Mouse (Mus musculus) myocyte (in vitro differentiated cells): ENCODE data around the gene Clic3. TPM values are rescaled to one million over a fixed set of nuclear protein-coding genes. Genes with fewer than 3 reads are reported as not detected.
"Not testable (repeated sequence)": the region's sequence is repeated elsewhere in the genome, so short reads cannot be mapped to it uniquely, and the experiment has no call there.

Experiments used
- H3K27me3 ChIP-seq: one replicate; pipeline ENCODE4 v1.6.1; 2011; ENCODE audit not compliant: control insufficient read depth, insufficient read depth, insufficient read length
- H3K36me3 ChIP-seq: one replicate; pipeline ENCODE4 v1.6.1; 2011; ENCODE audit not compliant: control insufficient read depth, insufficient read depth
- H3K4me2 ChIP-seq: one replicate; pipeline ENCODE4 v1.6.1; 2011; ENCODE audit warnings: low read depth, control low read depth
- H3K4me3 ChIP-seq: one replicate; pipeline ENCODE4 v1.5.1; 2011; ENCODE audit warnings: mild to moderate bottlenecking, control low read depth, moderate library complexity
- H3K79me2 ChIP-seq: one replicate; pipeline ENCODE4 v1.6.1; 2011; ENCODE audit not compliant: control insufficient read depth, insufficient read depth
- H3ac ChIP-seq: one replicate; pipeline ENCODE4 v1.6.1; 2011; ENCODE audit not compliant: control insufficient read depth, insufficient read length
- CEBPB ChIP-seq: IDR thresholded peaks from 2 replicates; pipeline ENCODE4 v1.6.1; 2011; ENCODE audit warnings: mild to moderate bottlenecking, moderate library complexity; ENCODE audit not compliant: poor library complexity, insufficient read depth, severe bottlenecking
- E2F4 ChIP-seq: IDR thresholded peaks from one replicate; pipeline ENCODE4 v1.6.1; 2011; ENCODE audit warnings: mild to moderate bottlenecking, control low read depth, moderate library complexity; ENCODE audit not compliant: insufficient read depth
- MAX ChIP-seq: IDR thresholded peaks from one replicate; pipeline ENCODE4 v1.6.1; 2011; ENCODE audit warnings: low read depth, mild to moderate bottlenecking, control low read depth
- MYOD1 ChIP-seq, 3 experiments: IDR thresholded peaks; one replicate each; pipeline ENCODE4 v1.6.1; 2011; ENCODE audit warnings: control low read depth in 2 of 3, low read depth in 2 of 3, mild to moderate bottlenecking in 2 of 3, moderate library complexity in 1 of 3; ENCODE audit not compliant: insufficient read length in 2 of 3, control insufficient read depth in 1 of 3
- MYOG ChIP-seq, 3 experiments: IDR thresholded peaks; one replicate each; pipeline ENCODE4 v1.6.1; 2011; ENCODE audit warnings: control low read depth in 2 of 3, low read depth in 2 of 3, mild to moderate bottlenecking in 2 of 3; ENCODE audit not compliant: insufficient read length in 2 of 3, control insufficient read depth in 1 of 3, insufficient read depth in 1 of 3
- POLR2A ChIP-seq: IDR thresholded peaks from one replicate; pipeline ENCODE4 v1.6.1; 2011; ENCODE audit warnings: low read depth, mild to moderate bottlenecking, control low read depth, moderate library complexity; ENCODE audit not compliant: insufficient read length
- POLR2AphosphoS2 ChIP-seq: IDR thresholded peaks from one replicate; pipeline ENCODE4 v1.6.1; 2011; ENCODE audit warnings: low read depth, control low read depth; ENCODE audit not compliant: insufficient read length
- REST ChIP-seq: IDR thresholded peaks from one replicate; pipeline ENCODE4 v1.6.1; 2011; ENCODE audit warnings: mild to moderate bottlenecking, control low read depth, moderate library complexity; ENCODE audit not compliant: insufficient read depth, insufficient read length
- SRF ChIP-seq: IDR thresholded peaks from one replicate; pipeline ENCODE4 v1.6.1; 2011; ENCODE audit warnings: low read depth; ENCODE audit not compliant: control insufficient read depth, insufficient read length
- TCF12 ChIP-seq: IDR thresholded peaks from one replicate; pipeline ENCODE4 v1.6.1; 2011; ENCODE audit warnings: mild to moderate bottlenecking, control low read depth; ENCODE audit not compliant: poor library complexity, insufficient read depth, severe bottlenecking
- TCF3 ChIP-seq: IDR thresholded peaks from one replicate; pipeline ENCODE4 v1.6.1; 2011; ENCODE audit warnings: low read depth, control low read depth; ENCODE audit not compliant: insufficient read length
- USF1 ChIP-seq: IDR thresholded peaks from one replicate; pipeline ENCODE4 v1.6.1; 2011; ENCODE audit warnings: low read depth, mild to moderate bottlenecking, control low read depth, moderate library complexity
- polyA plus RNA-seq: library from polyadenylated mRNA; unstranded; fragments of >200 nt; fragmentation: generic; extraction: Trizol; gene quantifications from one replicate; pipeline ENCODE4 v1.2.1, GENCODE M21; 2012; ENCODE audit warnings: missing spikeins

Clic3 gene
- polyA plus RNA-seq: 13.5 TPM

DNA sequence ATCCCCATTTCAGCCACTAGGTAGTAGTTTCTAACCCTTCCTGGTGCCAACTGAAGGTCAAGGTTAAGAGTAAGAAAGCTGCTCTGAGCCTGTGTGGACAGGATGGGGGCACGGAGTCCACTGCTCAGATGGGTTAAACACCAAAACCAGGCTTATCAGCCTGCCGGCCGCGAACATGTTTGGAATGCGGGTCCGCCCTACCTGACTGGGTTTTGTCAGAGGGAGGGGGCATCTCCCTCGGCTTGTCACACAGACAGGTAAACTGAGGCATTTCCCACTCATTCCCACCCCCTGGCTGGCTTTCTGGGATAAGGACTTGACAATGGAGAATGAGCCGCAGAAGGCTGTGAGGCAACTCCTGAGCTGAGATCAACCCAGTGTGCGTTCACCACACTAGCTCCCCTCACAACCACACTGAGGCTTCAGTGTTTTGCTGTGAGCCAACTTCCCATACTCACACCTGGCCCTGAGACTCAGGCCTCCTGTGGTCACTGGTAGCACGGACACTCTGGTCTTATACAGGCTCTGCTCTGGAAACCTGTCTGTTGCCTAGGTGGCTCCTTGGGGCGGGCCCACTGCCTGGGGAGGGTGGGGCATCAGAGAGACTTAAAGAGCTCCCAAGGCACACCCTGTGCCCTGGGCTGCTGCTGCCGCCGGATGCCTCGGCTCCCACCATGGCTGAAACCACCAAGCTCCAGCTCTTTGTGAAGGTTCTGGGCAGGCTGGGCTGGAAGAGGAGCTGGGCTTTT lies at the start of gene Clic3:
Clic3 (plus strand) TSS at position 634 of the 749 bp plus-strand sequence.
- Histone ChIP-seq H3K79me2 (no peaks in the 10 kb centered on the region), H3K4me2 (peak within 1 kb of the TSS; percentile 53), H3K4me3 (no peak within 1 kb of the TSS), H3K27me3 (no peaks in the 10 kb centered on the region), H3ac (no peak within 1 kb of the TSS), H3K36me3 (no peaks in the 10 kb centered on the region)
- TF ChIP-seq POLR2A: peak; percentile 15
- TF ChIP-seq CEBPB: no peak

DNA sequence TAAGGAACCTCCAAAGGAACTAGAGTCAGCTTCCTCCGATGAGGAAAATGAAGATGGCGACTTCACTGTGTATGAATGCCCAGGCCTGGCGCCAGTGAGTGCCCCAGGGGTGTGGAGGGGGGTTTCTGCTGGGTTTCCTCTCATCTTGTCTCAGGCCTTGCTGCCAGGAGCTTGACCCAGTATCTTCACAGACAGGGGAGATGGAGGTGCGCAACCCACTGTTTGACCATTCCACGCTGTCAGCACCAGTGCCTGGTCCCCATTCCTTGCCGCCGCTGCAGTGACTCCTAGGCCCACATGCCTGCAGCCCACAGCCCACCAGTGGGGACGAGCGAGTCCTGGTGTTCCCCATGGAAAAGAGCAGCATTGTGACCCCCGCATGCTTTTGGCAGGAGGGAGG lies 47.7 kb upstream of the Clic3 start:
- H3K79me2 ChIP-seq: no peaks in the 10 kb centered on the region
- no peaks in the 10 kb centered on the region for H3K36me3 ChIP-seq
- no peaks in the 10 kb centered on the region for H3K27me3 ChIP-seq
- TF ChIP-seq POLR2AphosphoS2: no peak
- TF ChIP-seq REST: no peak
- TF ChIP-seq E2F4: no peak
- TF ChIP-seq MAX: no peak
- TF ChIP-seq POLR2A: no peak
- no peak for TF ChIP-seq TCF12
- TF ChIP-seq SRF: no peak
- no peak for TF ChIP-seq USF1
- TF ChIP-seq MYOD1 (IDR thresholded peaks at IDR 0.05; ENCODE audit: control insufficient read depth in 1 of 3, insufficient read length in 2 of 3, low read depth in 2 of 3): no peak
- TF ChIP-seq CEBPB: no peak
- no peak for TF ChIP-seq MYOG (IDR thresholded peaks at IDR 0.05; ENCODE audit: control insufficient read depth in 1 of 3, insufficient read depth in 1 of 3, insufficient read length in 2 of 3, low read depth in 2 of 3)
- no peak for TF ChIP-seq TCF3
- H3ac ChIP-seq: no peak overlapping the region
- H3K4me2 ChIP-seq: no peak overlapping the region
- H3K4me3 ChIP-seq: no peak overlapping the region

DNA sequence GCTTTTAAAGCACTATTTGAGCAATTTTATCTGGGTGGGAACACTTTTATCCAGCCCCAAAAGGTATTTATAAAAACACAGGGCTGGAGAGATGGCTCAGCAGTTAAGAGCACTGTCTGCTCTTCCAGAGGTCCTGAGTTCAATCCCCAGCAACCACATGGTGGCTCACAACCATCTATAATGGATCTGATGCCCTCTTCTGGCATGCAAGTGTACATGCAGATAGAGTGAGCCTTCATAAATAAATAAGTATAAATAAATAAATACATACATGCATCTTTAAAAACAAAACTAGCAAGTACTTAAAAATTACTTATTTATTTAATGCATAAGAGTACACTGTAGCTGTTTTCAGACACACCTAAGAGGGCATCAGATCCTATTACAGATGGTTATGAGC lies 43.2 kb upstream of the Clic3 start:
- H3K79me2 ChIP-seq, H3K27me3 ChIP-seq, H3K4me2 ChIP-seq, H3ac ChIP-seq, H3K4me3 ChIP-seq, H3K36me3 ChIP-seq: not testable (repeated sequence)

DNA sequence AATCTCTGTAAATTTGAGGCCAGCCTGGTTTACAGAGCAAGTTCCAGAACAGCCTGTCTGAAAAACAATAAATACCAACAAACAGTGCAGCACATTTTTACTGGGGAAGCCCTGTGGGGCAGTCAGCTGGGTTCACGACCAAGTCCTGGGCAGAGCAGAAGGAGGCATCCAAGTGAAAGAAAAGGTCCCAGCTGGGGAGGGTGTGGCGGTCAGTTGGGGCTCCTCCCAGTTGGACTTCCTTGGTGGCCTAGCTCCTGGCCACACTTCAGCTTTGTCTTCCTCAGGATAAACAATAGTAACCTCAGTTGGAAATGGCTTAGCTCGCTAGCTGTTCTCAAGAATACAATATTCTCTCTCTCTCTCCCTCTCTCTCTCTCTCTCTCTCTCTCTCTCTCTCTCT lies 39.2 kb upstream of the Clic3 start:
- TF ChIP-seq REST: no peak
- TF ChIP-seq USF1: no peak
- TF ChIP-seq POLR2AphosphoS2: no peak
- no peak for TF ChIP-seq E2F4
- TF ChIP-seq MYOD1 (IDR thresholded peaks at IDR 0.05; ENCODE audit: control insufficient read depth in 1 of 3, insufficient read length in 2 of 3, low read depth in 2 of 3): no peak
- no peak for TF ChIP-seq TCF3
- TF ChIP-seq POLR2A: no peak
- TF ChIP-seq CEBPB: no peak
- no peak for TF ChIP-seq MYOG (IDR thresholded peaks at IDR 0.05; ENCODE audit: control insufficient read depth in 1 of 3, insufficient read depth in 1 of 3, insufficient read length in 2 of 3, low read depth in 2 of 3)
- no peak for TF ChIP-seq TCF12
- Histone ChIP-seq H3K4me3 (no peak overlapping the region), H3K79me2 (no peaks in the 10 kb centered on the region), H3K4me2 (peak overlapping the region; percentile 67), H3K27me3 (no peaks in the 10 kb centered on the region), H3K36me3 (no peaks in the 10 kb centered on the region), H3ac (no peak overlapping the region)

DNA sequence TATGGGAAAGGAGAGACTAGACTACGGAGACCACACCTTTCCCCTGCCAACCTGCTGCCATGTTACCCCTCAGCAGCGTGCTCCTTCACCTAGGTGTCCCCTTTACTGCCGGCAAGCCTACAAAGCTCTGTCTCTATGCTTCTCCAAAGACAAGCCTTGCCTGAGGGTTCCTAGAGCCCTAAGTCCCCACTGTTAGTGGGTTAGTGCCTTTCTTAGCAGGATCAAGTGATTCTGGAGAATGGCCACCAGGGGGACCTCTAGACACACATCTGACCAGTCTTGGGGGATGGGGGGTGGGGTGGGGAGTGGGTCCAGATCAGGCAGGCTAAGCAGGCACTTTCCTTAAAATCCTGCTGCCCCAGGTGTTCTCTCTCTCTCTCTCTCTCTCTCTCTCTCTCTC lies 34.7 kb upstream of the Clic3 start:
- TF ChIP-seq E2F4: no peak
- TF ChIP-seq MAX: no peak
- TF ChIP-seq SRF: no peak
- no peak for TF ChIP-seq CEBPB
- TF ChIP-seq REST: no peak
- no peak for TF ChIP-seq TCF12
- no peak for TF ChIP-seq USF1
- TF ChIP-seq MYOD1 (IDR thresholded peaks at IDR 0.05; ENCODE audit: control insufficient read depth in 1 of 3, insufficient read length in 2 of 3, low read depth in 2 of 3): no peak
- no peak for TF ChIP-seq POLR2AphosphoS2
- TF ChIP-seq TCF3: no peak
- TF ChIP-seq MYOG (IDR thresholded peaks at IDR 0.05; ENCODE audit: control insufficient read depth in 1 of 3, insufficient read depth in 1 of 3, insufficient read length in 2 of 3, low read depth in 2 of 3): no peak

More for the DNA sequence above, 34.7 kb upstream of the Clic3 start:
- Histone ChIP-seq H3ac (no peak overlapping the region), H3K4me2 (no peak overlapping the region), H3K79me2 (no peaks in the 10 kb centered on the region), H3K36me3 (no peaks in the 10 kb centered on the region), H3K4me3 (no peak overlapping the region), H3K27me3 (peaks cover 10% of the 10 kb centered on the region)
